Mouse (Mus musculus): ENCODE data around the gene Oxct2a.
"Not testable (repeated sequence)": the region's sequence is repeated elsewhere in the genome, so short reads cannot be mapped to it uniquely, and the experiment has no call there.

Gene Oxct2a

DNA sequence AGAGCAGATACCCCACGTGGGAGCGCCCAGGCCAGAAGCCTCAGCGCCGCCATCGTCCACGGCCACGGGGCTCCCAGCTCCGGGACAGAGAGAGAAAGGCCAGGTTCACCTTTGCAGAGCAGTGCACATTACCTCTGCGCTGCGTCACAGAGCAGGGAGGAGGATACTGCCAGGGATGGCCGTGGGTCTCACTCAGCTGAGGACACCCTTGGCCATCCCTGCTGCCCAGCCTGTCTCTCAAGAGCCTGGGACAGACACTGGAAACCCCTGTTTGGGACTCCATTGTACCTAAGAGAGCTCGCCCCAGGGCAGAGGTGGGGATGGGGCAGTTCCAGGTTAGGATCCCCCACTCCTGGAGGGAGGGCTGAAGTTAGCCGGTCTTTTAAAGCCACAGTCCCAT, at the start of gene Oxct2a:
Gene Oxct2a (minus strand): TSS at position 101 of the 400 bp plus-strand sequence.
- DNase-seq = no peak

DNA sequence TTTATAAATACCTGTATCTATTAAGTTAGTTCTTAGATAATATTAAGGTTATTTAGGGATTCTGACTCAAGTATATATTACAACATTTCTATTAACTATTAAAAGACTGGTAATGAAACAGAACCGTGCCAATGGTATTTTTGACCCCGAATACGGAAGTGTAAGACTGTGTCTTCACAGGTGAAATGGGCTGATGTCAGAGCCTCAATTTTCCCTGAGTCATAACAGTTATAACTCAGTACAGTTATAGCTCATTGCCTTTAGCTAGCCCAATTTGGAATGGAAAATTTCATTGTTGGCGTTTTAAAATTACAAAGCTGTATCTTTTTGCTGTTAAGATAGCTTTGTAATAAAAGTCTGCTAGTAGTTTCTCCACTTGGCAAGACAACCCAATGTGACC, 40.1 kb upstream of the Oxct2a start:
- no peak for DNase-seq

DNA sequence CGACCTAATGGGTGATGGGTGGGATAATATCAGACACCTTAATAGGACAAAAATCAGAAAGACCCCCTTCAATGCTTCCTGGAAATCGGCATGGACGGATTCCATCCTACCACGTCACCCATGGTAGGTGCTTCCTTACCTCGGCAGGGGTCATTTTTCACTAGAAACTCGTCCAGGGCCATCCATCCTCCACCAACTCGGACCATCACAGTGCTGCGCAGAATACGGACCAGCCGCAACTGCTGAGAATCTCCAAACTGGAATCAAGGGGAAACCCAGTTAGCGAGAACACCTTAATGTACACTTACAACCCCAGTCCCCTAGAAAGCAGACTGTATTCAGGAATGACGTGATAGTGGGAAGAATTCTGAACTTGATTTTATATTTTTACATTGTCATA, 37.3 kb upstream of the Oxct2a start:
- DNase-seq = no peak

DNA sequence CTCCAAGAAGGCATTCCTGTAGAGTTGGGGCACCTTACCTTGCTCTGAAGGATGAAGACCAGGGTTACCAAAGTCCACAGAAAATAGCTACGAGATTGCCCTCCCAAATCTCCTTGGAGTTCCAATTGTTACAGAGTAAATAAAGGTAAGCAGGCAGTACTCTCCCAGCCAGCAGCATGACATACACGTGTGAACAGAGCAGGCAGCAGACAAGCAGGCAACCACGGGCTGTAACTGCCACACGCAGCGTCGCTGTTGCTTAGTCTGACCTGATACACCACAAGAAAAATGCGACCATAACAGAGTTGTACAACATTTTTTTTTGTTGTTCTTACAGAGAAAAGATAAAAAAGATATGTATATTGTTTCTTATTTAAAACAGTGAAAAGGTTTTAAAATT, 35.2 kb upstream of the Oxct2a start:
- DNase-seq = no peak

DNA sequence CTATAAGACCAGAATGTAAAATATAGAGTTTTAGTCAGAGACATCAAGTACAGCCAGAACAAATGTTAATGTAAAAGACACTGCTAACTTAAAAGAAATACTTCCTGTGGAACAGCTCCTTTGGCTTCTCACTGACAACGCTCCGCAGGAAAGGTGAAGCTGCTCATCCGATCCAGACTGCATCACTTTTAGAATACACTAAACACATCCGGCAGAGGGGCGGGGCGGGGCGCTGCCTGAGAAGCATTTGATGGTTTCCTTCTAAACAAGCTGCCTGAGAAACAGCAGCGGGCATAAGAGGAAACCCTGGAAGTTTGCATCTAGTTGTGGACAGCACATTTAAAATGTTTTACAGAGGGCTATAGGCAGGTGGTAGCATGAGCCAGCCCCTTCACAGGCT, 32.5 kb upstream of the Oxct2a start:
- no peak for DNase-seq

DNA sequence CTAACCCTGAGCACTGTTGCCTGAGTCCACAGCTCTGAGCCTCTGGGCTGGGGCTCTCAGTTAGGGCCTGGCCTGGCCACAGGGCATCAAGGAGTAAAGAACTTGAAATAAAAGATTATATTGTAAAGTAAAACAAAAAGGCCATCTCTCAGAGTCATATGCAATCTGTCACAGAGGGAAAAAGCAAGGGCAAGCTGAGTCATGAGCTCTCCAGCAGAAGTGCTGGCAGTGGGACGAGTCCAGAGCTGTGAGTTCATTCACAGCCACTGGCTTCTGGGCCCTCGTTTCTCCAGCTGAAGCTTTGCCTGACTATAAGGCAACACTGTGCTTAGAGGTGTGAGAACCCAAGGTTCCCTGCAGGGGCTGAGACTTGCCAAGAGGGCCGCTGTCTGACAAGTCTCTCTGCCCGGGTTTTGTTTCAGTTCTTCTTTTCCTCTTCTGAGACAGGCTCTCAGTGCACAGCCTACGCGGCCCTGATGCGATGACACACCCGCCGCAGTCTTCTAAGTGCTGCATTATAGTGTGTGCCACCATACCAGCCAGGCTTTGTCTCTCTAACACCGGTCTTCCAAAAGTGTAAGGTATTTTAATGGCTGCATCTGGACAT, 29.9 kb upstream of the Oxct2a start:
- DNase-seq = no peak

DNA sequence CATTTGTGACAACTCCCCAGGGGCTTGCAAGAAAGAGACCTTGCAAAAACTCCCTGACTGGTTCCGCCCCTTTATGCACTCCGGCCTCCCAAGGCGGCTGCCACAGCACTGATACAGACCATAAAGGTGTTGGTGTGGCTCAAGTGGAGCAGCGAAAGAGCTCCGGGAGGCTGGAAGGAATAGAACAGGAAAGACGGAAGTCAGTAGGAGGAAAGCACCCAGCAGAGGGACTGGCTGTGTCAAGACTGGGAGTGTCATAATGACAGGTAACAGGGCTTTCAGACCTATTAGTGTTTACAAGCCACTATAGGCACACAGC, 20.0 kb upstream of the Oxct2a start:
- no peak for DNase-seq

DNA sequence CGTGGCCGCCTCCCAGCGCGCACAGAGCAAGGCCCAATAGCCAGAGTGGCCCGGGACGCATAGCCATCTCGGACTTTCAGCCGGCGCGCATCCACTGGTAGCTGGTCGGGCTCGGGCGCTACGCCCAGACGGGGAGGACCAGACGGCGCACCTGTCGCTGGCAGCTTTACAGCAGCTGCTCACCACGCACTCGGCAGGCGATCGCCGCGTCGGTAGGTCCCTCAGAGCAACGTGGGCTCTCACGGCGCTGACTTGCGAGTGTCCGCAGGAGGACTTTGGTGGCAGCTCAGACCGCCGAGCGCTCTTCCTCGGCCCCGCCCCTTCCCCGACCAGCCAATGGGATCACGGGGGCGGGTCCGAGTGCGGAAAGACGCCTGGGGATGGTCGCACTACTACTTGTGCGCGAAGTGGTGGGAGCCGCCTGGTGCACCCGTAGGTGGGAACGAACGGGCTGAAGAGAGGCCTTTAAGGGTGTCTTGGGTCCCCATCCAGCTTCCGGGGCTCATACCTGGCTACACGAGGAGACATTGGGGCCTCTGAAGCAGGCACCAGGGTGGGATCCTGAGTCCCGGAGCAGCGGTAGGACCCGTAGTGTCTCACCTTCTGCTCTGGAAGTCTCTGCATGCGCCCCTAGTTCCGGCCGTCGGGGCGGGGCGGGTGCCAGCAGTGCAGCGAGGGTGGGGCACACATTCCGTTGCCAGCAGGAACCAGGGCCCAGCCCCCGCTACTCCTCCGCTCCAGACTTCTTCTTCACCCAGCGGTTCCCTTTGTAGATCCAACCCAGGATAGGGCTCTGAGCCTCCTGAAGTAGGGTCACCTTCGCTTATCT, 19.4 kb upstream of the Oxct2a start, which contains the start of gene Bmp8a:
Gene Bmp8a (minus strand): TSS at position 611 of the 829 bp plus-strand sequence.
- peak; percentile 59 to 68 for DNase-seq

DNA sequence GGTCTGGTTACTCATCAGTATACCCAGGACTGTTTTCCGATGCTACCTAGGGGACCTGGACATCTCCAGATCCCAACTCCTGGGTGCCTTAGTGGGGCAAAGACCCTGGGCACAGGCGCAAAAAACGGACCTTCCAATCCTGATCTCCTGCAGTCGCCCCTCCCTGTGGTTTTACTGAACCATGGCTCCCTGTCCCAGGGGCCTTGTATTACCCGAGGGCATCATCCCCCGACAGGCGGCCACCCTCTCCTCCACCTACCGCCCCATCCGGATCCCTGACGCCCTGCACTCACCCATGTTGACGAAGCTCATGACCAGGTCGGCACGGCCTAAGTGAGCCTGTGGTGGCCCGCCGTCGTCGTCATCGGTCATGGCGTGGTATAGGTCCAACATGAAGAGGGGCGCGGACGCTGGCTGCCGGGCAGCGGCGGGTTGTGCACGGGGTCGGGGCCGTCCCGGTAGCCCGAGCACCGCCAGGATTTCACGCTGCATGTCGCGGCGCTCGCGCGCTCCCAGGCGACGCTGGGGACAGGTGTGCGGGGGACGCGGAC, 18.7 kb upstream of the Oxct2a start:
- no peak for DNase-seq

DNA sequence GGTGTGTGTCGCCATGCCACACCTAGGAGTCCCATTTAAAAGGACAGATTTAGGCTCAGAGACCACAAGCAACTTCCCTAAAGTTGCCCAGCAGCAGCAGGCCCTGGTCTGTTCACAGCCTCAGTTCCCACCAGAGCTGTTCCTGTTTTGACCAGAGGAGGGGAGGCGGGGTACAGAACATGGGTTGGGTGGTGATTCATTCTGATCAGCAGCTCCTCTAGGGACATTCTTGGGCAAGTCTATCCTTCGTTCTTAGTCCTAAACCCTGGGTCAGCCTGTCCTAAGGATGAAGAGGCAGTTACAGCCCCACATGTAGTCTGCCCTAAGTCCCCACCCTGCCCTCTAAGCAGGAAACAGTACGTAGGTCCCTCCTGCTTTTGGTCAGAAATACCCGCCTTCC, 16.8 kb upstream of the Oxct2a start:
- no peak for DNase-seq

DNA sequence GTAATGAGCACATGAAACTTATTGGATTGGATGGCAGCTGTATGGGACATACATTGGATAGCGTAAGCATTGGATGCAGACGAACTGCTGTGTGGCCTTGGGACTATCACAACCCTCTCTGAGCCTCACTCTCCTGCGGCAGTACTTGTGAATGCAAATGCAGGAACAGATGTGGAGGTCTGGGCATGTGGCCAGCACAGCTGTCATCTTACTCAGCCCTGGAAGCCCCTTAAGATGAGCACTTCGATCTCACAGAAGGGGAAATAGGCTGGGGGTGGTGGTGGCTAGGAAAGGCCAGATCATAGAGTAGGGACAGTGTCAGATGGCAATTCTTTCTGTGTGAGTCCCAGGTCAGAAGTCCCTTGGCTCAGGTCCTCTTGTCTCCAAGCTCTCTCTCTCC, 14.3 kb upstream of the Oxct2a start:
- no peak for DNase-seq

DNA sequence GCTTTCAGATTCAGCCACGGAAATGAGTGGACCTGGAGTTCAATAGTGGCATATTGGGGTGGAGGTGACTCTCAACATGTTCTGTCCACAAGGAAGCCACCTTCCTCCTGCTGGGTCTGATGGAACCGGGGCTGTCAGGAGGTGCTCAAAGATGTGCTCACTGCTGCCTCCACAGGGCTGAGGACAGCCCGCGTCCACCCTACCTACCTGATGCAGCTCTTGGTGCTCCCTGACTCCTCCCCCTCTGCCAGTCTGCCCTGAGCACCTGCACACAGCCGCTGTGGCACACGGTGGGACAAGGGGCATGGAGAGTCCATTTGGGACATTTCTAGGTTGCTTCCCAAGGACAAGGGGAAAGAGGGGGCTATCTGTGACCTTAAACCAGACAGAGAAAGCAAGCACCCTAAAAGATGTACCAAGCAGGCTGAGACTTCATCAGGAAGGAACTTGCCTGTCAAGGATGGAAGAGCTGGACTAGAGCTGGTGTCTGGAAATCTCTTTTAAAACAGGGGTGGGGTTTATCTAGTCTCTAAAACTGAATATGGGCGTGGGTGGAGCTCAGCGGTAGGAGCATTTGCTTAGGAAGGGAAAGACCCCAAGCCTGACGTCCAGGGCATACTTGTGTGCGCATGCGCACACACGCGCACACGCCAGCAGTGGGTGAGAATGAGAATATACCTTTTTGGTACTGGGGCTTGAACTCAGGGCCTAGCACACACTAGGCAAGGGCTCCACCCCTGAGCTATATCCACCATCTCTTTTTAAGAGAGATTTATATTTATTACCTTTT, 12.6 kb upstream of the Oxct2a start:
- DNase-seq = no peak

DNA sequence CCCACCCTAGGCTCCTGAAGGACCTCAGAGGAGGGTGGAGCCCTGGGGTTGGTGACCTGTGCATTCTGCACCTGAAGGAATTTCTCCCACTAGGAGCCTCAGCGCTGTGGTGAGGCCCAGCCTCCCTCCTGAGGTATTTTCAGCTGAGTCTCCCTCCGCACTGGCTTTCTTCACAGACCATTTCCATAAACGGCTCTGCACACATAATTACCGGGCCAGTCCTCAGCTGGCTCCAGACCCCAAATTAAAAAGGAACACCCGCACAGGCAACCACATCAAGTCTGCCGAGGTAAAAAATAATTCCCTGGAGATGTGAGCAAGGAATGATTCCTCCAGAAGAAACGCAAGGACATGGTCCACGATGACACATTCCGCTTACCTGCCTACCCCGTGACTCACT, 11.8 kb upstream of the Oxct2a start:
- not testable (repeated sequence) for DNase-seq

DNA sequence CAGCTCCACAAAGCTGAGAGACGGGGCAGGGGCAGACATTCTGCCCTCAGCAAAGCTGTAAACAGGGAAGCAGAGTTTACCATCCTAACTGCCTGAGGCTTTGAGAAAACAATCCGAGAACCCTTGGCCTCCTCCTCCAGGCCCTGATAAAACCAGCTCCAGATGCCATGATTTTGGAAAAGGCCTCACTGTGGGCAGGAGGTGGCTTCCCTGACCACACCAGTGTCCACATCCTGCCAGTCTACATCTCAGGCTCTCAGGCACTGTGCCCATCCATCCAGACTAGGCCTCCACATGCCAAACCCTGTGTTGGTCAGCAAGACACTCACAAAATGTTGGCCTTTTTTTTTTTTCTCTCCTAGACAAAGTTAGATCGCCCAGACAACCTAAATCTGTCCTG, 10.7 kb upstream of the Oxct2a start:
- DNase-seq = no peak

DNA sequence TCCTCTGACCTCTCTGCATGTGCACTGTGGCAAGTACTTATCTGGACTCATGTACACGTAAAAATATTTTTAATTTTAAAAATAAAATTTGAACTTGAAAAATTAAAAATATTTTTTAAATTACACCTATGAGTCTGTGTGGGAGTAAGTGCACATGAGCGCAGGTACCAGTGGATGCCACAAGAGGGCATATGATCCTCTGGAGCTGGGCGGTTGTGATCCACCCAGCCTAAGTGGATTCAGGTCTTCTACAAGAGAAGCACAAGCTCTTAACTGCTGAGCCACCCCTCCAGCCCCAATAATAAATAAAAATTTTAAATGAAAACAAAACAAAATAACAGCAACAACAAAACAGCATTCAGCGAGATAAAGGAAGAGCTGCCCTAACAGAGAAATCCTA, 9.7 kb upstream of the Oxct2a start:
- DNase-seq = no peak

DNA sequence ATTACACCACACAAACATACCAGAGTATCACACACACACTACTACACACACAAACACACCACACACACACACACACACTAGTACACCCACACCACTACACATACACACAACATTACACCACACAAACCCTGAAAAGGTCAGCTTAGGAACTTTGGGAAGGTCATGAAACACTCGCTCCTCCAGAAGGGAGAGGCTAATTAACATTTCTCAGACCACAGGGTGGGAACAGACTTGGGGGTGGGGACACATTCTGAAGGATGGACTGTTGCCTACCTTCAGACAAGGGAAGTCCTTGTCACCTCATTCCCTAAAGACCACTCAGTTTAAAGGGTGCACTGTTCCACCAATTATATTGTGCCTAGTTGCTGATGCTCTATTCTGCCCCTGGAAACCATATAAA, 8.5 kb upstream of the Oxct2a start:
- DNase-seq = not testable (repeated sequence)

DNA sequence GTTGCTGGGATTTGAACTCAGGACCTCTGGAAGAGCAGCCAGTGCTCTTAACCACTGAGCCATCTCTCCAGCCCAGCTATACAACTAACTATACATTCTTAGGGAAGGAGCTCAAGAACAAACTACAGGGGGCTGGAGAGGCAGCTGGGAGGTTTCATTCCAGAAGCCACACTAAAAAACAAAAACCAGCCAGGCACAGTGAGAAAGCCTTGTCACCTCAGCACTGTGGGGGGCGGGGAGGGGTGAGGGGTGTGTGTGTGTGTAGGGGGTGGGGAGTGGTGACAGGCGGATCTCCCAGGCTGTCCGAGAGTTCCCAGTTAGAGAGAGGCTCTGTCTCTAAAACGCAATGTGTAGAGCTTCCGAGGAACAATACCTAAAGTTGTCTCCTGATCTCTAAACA, 7.9 kb upstream of the Oxct2a start:
- no peak for DNase-seq

DNA sequence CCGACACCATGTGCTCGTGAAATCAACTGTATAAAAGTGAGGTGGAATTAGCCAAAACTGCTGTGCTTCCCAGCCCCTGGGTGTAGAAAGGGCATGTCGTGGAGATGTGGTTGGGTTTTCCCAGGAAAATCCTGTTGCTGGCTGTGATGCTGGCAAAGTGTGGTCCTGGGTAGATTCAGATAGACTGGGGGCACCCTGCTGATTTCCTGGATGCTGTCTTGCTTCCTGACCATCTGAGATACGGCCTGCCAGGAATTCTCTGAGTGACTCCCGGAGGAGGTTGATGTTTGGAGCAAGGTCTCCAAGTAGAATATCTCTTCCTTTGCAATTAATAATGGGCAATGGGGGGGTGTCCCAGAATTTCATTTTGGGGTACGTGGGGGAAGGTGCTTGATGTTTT, 5.5 kb upstream of the Oxct2a start:
- peak; percentile 72 to 75 for DNase-seq

DNA sequence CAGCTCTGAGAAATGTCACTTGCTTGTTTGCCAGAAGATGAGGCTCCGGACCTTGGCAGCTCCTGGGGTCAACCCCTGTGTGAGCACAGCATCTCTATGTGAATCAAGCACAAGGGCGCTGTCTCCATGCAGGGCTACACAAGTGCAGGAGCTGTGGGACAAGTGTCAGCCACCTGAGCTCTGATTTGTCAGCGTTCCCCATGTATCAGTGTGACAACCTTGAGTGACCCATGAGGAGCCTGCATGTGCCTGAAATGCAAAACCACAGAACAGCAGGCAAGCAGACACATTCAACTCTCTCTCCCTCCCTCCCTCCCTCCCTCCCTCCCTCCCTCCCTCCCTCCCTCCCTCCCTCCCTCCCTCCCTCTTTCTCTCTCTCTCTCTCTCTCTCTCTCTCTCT, 4.2 kb upstream of the Oxct2a start:
- no peak for DNase-seq

DNA sequence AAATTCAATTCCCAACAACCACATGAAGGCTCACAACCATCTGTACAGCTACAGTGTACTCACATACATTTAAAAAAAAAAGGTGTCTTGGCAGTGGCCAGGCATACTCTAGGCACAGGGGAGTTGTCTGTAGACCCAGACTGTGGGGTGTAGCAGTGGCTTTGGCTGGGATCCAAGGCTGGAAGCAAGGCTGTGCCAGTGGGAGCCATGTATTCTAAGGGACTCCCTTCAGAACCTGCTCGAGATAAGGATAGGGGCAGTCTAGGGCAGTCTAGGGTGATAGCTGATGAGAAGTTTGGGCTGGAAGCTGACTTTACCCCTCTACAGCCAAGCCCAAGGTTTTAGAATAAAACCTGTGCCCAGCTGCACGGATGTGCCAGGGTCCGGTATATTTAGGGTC, 2.7 kb upstream of the Oxct2a start:
- DNase-seq = peak; percentile 21 to 31

DNA sequence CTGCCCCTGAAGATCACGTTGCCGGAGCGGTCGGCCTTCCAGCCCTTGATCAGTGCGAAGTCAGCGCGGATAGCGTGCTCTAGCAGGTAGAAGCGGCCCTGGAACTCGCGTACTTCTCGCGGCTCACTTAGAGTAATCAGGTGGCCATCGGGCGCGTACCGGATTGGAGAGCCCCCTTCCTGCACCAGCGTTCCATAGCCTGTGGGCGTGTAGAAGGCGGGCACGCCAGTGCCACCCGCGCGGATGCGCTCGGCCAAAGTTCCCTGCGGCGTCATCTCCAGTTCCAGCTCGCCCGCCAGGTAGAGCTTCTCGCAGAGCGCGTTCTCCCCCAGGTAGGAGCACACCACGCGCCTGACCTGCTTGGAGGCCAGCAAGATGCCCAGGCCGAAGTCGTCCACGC, 524 bp downstream of the Oxct2a start:
- peak; percentile 14 to 25 for DNase-seq

DNA sequence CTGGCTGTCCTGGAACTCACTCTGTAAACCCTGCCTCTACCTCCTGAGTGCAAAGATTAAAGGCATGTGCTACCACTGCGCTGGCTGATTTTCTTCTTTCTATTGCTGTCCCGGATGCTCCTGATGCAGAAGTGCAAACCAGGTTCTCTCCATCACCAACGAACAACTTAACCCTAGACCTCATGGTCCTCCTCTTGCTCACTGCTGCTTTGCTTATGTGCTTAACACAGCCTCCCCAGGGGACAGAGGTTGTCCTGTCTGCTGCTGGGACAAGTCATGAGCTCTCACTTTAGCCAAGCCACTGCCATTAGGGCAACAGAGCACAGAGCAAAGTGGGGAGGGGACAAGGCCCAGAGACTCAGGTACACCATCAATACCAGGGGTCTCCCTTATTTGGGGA, 8.9 kb downstream of the Oxct2a start:
- DNase-seq = no peak

DNA sequence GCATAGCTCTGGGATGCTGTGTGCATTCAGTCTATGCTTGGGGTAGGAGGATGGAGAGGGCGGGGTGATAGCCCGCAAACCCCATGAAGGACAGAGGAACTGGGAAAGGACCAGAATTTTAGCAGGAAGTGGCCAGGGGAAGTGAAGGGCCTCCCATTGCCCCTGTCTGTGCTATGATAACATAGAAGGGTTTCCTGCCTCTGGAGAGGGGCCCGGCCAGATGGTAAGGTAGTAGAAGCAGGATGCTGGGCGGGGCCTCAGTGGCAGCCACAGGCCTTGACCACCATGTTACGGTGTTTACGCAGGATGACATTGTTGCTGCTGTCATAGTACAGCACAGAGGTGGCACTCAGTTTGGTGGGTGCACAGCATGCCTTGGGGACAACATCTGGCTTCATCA, 10.4 kb downstream of the Oxct2a start:
- DNase-seq = no peak

DNA sequence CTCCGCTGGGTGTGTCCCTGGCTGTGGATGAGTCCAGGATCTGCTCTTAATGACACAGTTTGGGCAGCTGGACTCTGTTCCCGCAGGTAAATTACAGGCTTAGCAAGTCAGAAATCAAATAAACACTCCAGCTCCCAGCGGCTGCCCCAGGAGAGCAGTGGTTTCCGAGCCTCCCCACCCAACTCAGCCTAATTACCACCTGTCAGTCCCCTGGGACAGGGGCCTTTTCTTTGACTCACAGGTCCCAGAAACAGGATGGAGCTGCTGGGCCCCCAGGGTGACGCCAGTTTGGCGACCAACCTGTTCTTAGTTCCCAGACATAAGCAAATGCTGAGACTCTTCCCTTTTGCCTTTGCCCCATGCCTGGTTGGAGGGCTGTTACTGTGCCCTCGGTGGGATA, 11.6 kb downstream of the Oxct2a start:
- DNase-seq = no peak
